Mouse (Mus musculus) liver, postnatal 0 days (tissue): ENCODE results near the gene Gstm5.
"Not testable (repeated sequence)": the region's sequence is repeated elsewhere in the genome, so short reads cannot be mapped to it uniquely, and the experiment has no call there.

Experiments
- CTCF ChIP-seq: sonication (generic); IDR thresholded peaks from 2 replicates; pipeline ENCODE4 v1.5.1; 2016; ENCODE audit warnings: antibody characterized with exemption, low read depth
- EP300 ChIP-seq: IDR thresholded peaks from 2 replicates; pipeline ENCODE4 v1.6.1; 2016; ENCODE audit warnings: antibody characterized with exemption, low read depth, mild to moderate bottlenecking

DNA sequence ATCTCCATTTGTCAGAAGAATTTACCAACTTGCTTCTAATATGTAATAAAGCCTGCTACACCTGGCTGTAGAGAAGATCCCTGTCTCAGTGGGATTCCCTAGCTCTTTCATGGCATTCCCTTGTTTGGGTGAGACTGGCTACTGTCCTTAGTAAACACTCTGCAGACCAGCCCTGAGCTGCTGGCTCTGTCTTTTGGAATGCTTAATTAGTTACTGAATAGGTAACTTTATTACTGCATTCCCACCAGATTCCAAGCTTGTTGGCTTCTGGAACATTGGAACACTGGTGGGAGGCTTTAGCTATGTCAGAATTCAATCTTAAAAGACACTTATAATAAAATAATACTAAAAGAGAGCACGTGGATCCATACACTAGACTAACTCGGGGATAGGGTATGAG, 6.4 kb upstream of the Gstm5 start:
- not testable (repeated sequence) for TF ChIP-seq EP300, CTCF
